Mouse (Mus musculus): ENCODE measurements around the gene Gm17409. TPM values are rescaled to one million over a fixed set of nuclear protein-coding genes. Genes with fewer than 3 reads are reported as not detected.

Gene Gm17409
- 0.16 TPM in 1 of 2 replicates, not detected in the other for polyA plus RNA-seq (2016; fragmentation: Nextera tagmentation; extraction: Ambion mirVana)

- Histone ChIP-seq H3K27ac (replicated peaks) (no peak within 1 kb of the TSS), H3K27me3 (replicated peaks; ENCODE audit: low read depth, poor library complexity, severe bottlenecking) (no peaks in the 10 kb centered on the region), H3K9me3 (no peaks in the 10 kb centered on the region), H3K36me3 (replicated peaks) (peaks cover 78% of the 10 kb centered on the region), H3K4me1 (no peaks in the 10 kb centered on the region), H3K4me3 (no peak within 1 kb of the TSS)
- 92% methylated on average over 7 of the region's 7 CpGs for WGBS
- DNase-seq (ENCODE audit: low spot score): no peak
Observed at GRCm38 (mm10) chr2:58469816-58470215, at the start of gene Gm17409. Gene Gm17409, plus strand, starts transcription at chr2:58470116.

- WGBS: 87% methylated on average over 5 of the region's 5 CpGs
- H3K4me1 ChIP-seq: no peaks in the 10 kb centered on the region
Observed at GRCm38 (mm10) chr2:58423319-58423718, 46.6 kb upstream of the Gm17409 start.

GRCm38 (mm10) chr2:58425436-58426004 lies 44.4 kb upstream of the Gm17409 start:
- H3K9me3 ChIP-seq: no peaks in the 10 kb centered on the region
- H3K4me3 ChIP-seq: no peak overlapping the region
- H3K36me3 ChIP-seq (replicated peaks): no peaks in the 10 kb centered on the region
- DNase-seq (ENCODE audit: low spot score): no peak
- H3K27me3 ChIP-seq (replicated peaks; ENCODE audit: low read depth, poor library complexity, severe bottlenecking): no peaks in the 10 kb centered on the region
- WGBS: 95% methylated on average over 13 of the region's 13 CpGs
- no peaks in the 10 kb centered on the region for H3K4me1 ChIP-seq
- H3K27ac ChIP-seq (replicated peaks): no peak overlapping the region

More at GRCm38 (mm10) chr2:58423319-58423718, 46.6 kb upstream of the Gm17409 start:
- Histone ChIP-seq H3K36me3 (replicated peaks) (no peaks in the 10 kb centered on the region), H3K4me3 (no peak overlapping the region), H3K27ac (replicated peaks) (no peak overlapping the region), H3K27me3 (replicated peaks; ENCODE audit: low read depth, poor library complexity, severe bottlenecking) (no peaks in the 10 kb centered on the region), H3K9me3 (no peaks in the 10 kb centered on the region)
- DNase-seq (ENCODE audit: low spot score): no peak

GRCm38 (mm10) chr2:58432211-58432610 lies 37.7 kb upstream of the Gm17409 start:
- 94% methylated on average over 7 of the region's 7 CpGs for whole genome bisulfite sequencing
- no peak overlapping the region for H3K27ac ChIP-seq (replicated peaks)
- H3K4me3 ChIP-seq: no peak overlapping the region
- H3K4me1 ChIP-seq: no peaks in the 10 kb centered on the region
- no peaks in the 10 kb centered on the region for H3K27me3 ChIP-seq (replicated peaks; ENCODE audit: low read depth, poor library complexity, severe bottlenecking)
- no peak for DNase-seq (ENCODE audit: low spot score)
- no peaks in the 10 kb centered on the region for H3K36me3 ChIP-seq (replicated peaks)
- H3K9me3 ChIP-seq: no peaks in the 10 kb centered on the region

GRCm38 (mm10) chr2:58433317-58433716 lies 36.6 kb upstream of the Gm17409 start:
- no peak overlapping the region for H3K4me3 ChIP-seq
- H3K27me3 ChIP-seq (replicated peaks; ENCODE audit: low read depth, poor library complexity, severe bottlenecking): no peaks in the 10 kb centered on the region
- no peak for DNase-seq (ENCODE audit: low spot score)
- H3K9me3 ChIP-seq: no peaks in the 10 kb centered on the region
- H3K27ac ChIP-seq (replicated peaks): no peak overlapping the region
- 89% methylated on average over 2 of the region's 2 CpGs for WGBS
- H3K4me1 ChIP-seq: no peaks in the 10 kb centered on the region
- no peaks in the 10 kb centered on the region for H3K36me3 ChIP-seq (replicated peaks)

- Histone ChIP-seq H3K4me1 (no peaks in the 10 kb centered on the region), H3K4me3 (no peak overlapping the region), H3K36me3 (replicated peaks) (0 out of 2 replicates have a peak, but pooled peaks cover 4% of the 10 kb centered on the region), H3K27ac (replicated peaks) (no peak overlapping the region), H3K27me3 (replicated peaks; ENCODE audit: low read depth, poor library complexity, severe bottlenecking) (no peaks in the 10 kb centered on the region), H3K9me3 (no peaks in the 10 kb centered on the region)
- 89% methylated on average over 2 of the region's 2 CpGs for WGBS
- no peak for DNase-seq (ENCODE audit: low spot score)
Observed at GRCm38 (mm10) chr2:58434438-58434837, 35.5 kb upstream of the Gm17409 start.

- 92% methylated on average over 13 of the region's 13 CpGs for WGBS
- no peak overlapping the region for H3K27ac ChIP-seq (replicated peaks)
Observed at GRCm38 (mm10) chr2:58435507-58435906, 34.4 kb upstream of the Gm17409 start.

GRCm38 (mm10) chr2:58436911-58437310 lies 33.0 kb upstream of the Gm17409 start:
- Histone ChIP-seq H3K36me3 (replicated peaks) (0 out of 2 replicates have a peak, but pooled peaks cover 4% of the 10 kb centered on the region), H3K4me1 (no peaks in the 10 kb centered on the region), H3K27ac (replicated peaks) (no peak overlapping the region), H3K9me3 (no peaks in the 10 kb centered on the region), H3K4me3 (no peak overlapping the region), H3K27me3 (replicated peaks; ENCODE audit: low read depth, poor library complexity, severe bottlenecking) (no peaks in the 10 kb centered on the region)
- 87% methylated on average over 3 of the region's 3 CpGs for WGBS
- DNase-seq (ENCODE audit: low spot score): no peak

More at GRCm38 (mm10) chr2:58435507-58435906, 34.4 kb upstream of the Gm17409 start:
- H3K36me3 ChIP-seq (replicated peaks): 0 out of 2 replicates have a peak, but pooled peaks cover 4% of the 10 kb centered on the region
- no peak overlapping the region for H3K4me3 ChIP-seq
- no peaks in the 10 kb centered on the region for H3K4me1 ChIP-seq
- H3K9me3 ChIP-seq: no peaks in the 10 kb centered on the region
- no peaks in the 10 kb centered on the region for H3K27me3 ChIP-seq (replicated peaks; ENCODE audit: low read depth, poor library complexity, severe bottlenecking)
- DNase-seq (ENCODE audit: low spot score): no peak

GRCm38 (mm10) chr2:58443163-58443562 lies 26.8 kb upstream of the Gm17409 start:
- 86% methylated on average over 4 of the region's 4 CpGs for WGBS
- no peak overlapping the region for H3K27ac ChIP-seq (replicated peaks)
- no peak overlapping the region for H3K4me3 ChIP-seq
- no peaks in the 10 kb centered on the region for H3K27me3 ChIP-seq (replicated peaks; ENCODE audit: low read depth, poor library complexity, severe bottlenecking)
- H3K9me3 ChIP-seq: no peaks in the 10 kb centered on the region
- DNase-seq (ENCODE audit: low spot score): no peak
- no peaks in the 10 kb centered on the region for H3K4me1 ChIP-seq
- peaks cover 33% of the 10 kb centered on the region for H3K36me3 ChIP-seq (replicated peaks)

GRCm38 (mm10) chr2:58447001-58447400 lies 22.9 kb upstream of the Gm17409 start:
- Histone ChIP-seq H3K36me3 (replicated peaks) (peaks cover 32% of the 10 kb centered on the region), H3K27ac (replicated peaks) (no peak overlapping the region), H3K27me3 (replicated peaks; ENCODE audit: low read depth, poor library complexity, severe bottlenecking) (no peaks in the 10 kb centered on the region), H3K9me3 (no peaks in the 10 kb centered on the region), H3K4me1 (no peaks in the 10 kb centered on the region), H3K4me3 (no peak overlapping the region)
- 95% methylated on average over 15 of the region's 15 CpGs for WGBS
- DNase-seq (ENCODE audit: low spot score): no peak

GRCm38 (mm10) chr2:58454095-58454865 lies 15.6 kb upstream of the Gm17409 start:
- Histone ChIP-seq H3K27me3 (replicated peaks; ENCODE audit: low read depth, poor library complexity, severe bottlenecking) (no peaks in the 10 kb centered on the region), H3K4me1 (no peaks in the 10 kb centered on the region), H3K9me3 (no peaks in the 10 kb centered on the region), H3K36me3 (replicated peaks) (peaks cover 35% of the 10 kb centered on the region), H3K27ac (replicated peaks) (no peak overlapping the region), H3K4me3 (no peak overlapping the region)
- WGBS: 90% methylated on average over 16 of the region's 16 CpGs
- no peak for DNase-seq (ENCODE audit: low spot score)

GRCm38 (mm10) chr2:58456843-58457487 lies 13.0 kb upstream of the Gm17409 start:
- H3K4me1 ChIP-seq: no peaks in the 10 kb centered on the region
- WGBS: 94% methylated on average over 8 of the region's 8 CpGs
- DNase-seq (ENCODE audit: low spot score): no peak
- H3K4me3 ChIP-seq: no peak overlapping the region
- H3K27me3 ChIP-seq (replicated peaks; ENCODE audit: low read depth, poor library complexity, severe bottlenecking): no peaks in the 10 kb centered on the region
- peaks cover 53% of the 10 kb centered on the region for H3K36me3 ChIP-seq (replicated peaks)
- no peak overlapping the region for H3K27ac ChIP-seq (replicated peaks)
- no peaks in the 10 kb centered on the region for H3K9me3 ChIP-seq

Data from embryonic facial prominence, embryonic 10.5 days (tissue).